Comparison of ENCODE assay signal across 9 mouse cellular contexts in the genomic region with DNA sequence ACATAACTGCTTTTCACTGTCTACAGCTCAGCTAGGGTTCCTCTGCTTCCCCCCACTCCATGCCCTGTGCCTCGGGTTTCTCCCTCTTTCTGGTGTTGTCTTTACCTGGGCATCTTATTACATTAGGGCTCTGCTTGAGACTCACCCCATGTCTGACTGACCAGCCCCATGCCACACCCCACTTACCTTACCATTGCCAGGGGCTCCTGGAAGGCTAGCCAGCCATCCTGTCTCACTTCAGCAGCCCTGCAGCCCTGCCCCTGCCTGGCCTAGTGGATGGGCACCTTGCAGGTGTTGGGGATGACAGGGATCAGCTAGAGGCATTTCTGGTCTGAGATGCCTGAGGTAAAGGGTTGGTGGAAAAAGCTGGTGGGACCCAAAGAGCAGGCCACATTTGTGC. TPM values are rescaled to one million over a fixed set of nuclear protein-coding genes. Genes with fewer than 3 reads are reported as not detected.
DNase-seq lines count a peak whose midpoint lies in the region; ATAC-seq and TF ChIP-seq lines count a peak whose summit lies in the region.
"Had no signal": no experiment of that assay in that cellular context is flagged by ENCODE, and none has a peak within 500 bp of the region (broad histone marks: within the 10 kb centered on the region; RNA-seq: fewer than 3 reads in every experiment).

No protein-coding gene starts in this region.

- no peak for TF ChIP-seq CTCF in liver, postnatal 0 days (IDR thresholded peaks at IDR 0.05; ENCODE audit: low read depth)

- no peaks in the 10 kb centered on the region for H3K27me3 ChIP-seq in heart, embryonic 14.5 days (ENCODE audit: control insufficient read depth, insufficient read depth, low read length)
- no peaks in the 10 kb centered on the region; the same call in 1 of the 2 replicates for H3K27me3 ChIP-seq in hindbrain, embryonic 10.5 days (ENCODE audit: insufficient read depth, poor library complexity, severe bottlenecking)
- no peaks in the 10 kb centered on the region for H3K27me3 ChIP-seq in liver, postnatal 0 days (ENCODE audit: insufficient read depth, low read length)

- H3K27ac ChIP-seq in heart, embryonic 14.5 days (replicated peaks in 1 of 2; ENCODE audit: control insufficient read depth in 1 of 2, insufficient read depth in 1 of 2, low read depth in 2 of 2, low read length in 2 of 2): no peak overlapping the region
- H3K27ac ChIP-seq in hindbrain, embryonic 10.5 days: peak overlapping the region; percentile 87; the same call in 1 of the 2 replicates
- H3K27ac ChIP-seq in liver, postnatal 0 days (ENCODE audit: low read depth): no peak overlapping the region

- H3K9ac ChIP-seq in heart, embryonic 14.5 days (ENCODE audit: low read length): peak overlapping the region; percentile 59
- no peak overlapping the region for H3K9ac ChIP-seq in liver, postnatal 0 days (replicated peaks)

- 29% methylated on average over 1 of the region's 1 CpGs for WGBS in heart, embryonic 14.5 days
- WGBS in hindbrain, embryonic 10.5 days: 32% methylated on average over 1 of the region's 1 CpGs
- 41% methylated on average over 1 of the region's 1 CpGs for WGBS in liver, postnatal 0 days (ENCODE audit: insufficient replicate concordance)

- peak overlapping the region in 1 of 2 experiments; percentile 47; a peak in 1 of 4 replicates for H3K4me3 ChIP-seq in heart, embryonic 14.5 days (ENCODE audit: control insufficient read depth in 1 of 2, insufficient read depth in 1 of 2, low read depth in 1 of 2, low read length in 2 of 2)
- H3K4me3 ChIP-seq in hindbrain, embryonic 10.5 days: peak overlapping the region; percentile 73
- H3K4me3 ChIP-seq in liver, postnatal 0 days (ENCODE audit: low read depth, low read length): peak overlapping the region; percentile 53

- no peaks in the 10 kb centered on the region for H3K9me3 ChIP-seq in heart, embryonic 14.5 days (ENCODE audit: control insufficient read depth, low read length)
- no peaks in the 10 kb centered on the region for H3K9me3 ChIP-seq in hindbrain, embryonic 10.5 days
- no peaks in the 10 kb centered on the region for H3K9me3 ChIP-seq in liver, postnatal 0 days (ENCODE audit: low read length)

- no peak for DNase-seq in heart, adult 18-20 months
- DNase-seq in cerebellum, adult 9-10 months: peak; percentile 62
- DNase-seq in hindbrain, embryonic 10.5 days (ENCODE audit: low spot score): no peak
- no peak for DNase-seq in liver, postnatal 0 days
- no peak for DNase-seq in right cerebral cortex, adult 18-20 months
- DNase-seq in adrenal gland, postnatal 10 days: no peak
- no peak for DNase-seq in urinary bladder, adult 18-20 months (ENCODE audit: low spot score in 2 of 2)

- no peak for ATAC-seq in heart, embryonic 14.5 days (ENCODE audit: insufficient number of reproducible peaks, insufficient read depth, low FRiP score, low read depth)
- ATAC-seq in liver, postnatal 0 days: no peak

- H3K4me2 ChIP-seq in heart, embryonic 14.5 days (ENCODE audit: low read length): peak overlapping the region; percentile 73
- peak overlapping the region; percentile 86 for H3K4me2 ChIP-seq in liver, postnatal 0 days (ENCODE audit: low read depth, low read length)

- TF ChIP-seq EP300 in liver, postnatal 0 days (IDR thresholded peaks at IDR 0.05; ENCODE audit: low read depth): no peak

- H3K36me3 ChIP-seq in heart, embryonic 14.5 days (ENCODE audit: control insufficient read depth, insufficient read depth, low read length): peaks cover 49% of the 10 kb centered on the region
- peaks cover 65% of the 10 kb centered on the region for H3K36me3 ChIP-seq in hindbrain, embryonic 10.5 days
- H3K36me3 ChIP-seq in liver, postnatal 0 days (replicated peaks; ENCODE audit: insufficient read depth, low read length): peaks cover 21% of the 10 kb centered on the region

- H3K4me1 ChIP-seq in heart, embryonic 14.5 days (ENCODE audit: control insufficient read depth in 2 of 2, insufficient read depth in 2 of 2, low read length in 2 of 2): peaks cover 3 to 8% of the 10 kb centered on the region in 2 experiments; a peak in 3 of 4 replicates
- H3K4me1 ChIP-seq in hindbrain, embryonic 10.5 days (replicated peaks): peaks cover 29% of the 10 kb centered on the region
- H3K4me1 ChIP-seq in liver, postnatal 0 days (ENCODE audit: insufficient read depth): peaks cover 14% of the 10 kb centered on the region

RNA-seq across cellular contexts. Expression of a gene that starts 0.9 kb away (rescaled TPM):
- polyA plus RNA-seq in heart, embryonic 14.5 days (2014; fragmentation: Nextera tagmentation; extraction: Ambion mirVana): 2.9 and 4.5 TPM in 2 replicates
- total RNA-seq in heart, adult 18-20 months (2021): under 1 TPM; 0.35 to 0.57 TPM
- polyA plus RNA-seq in hindbrain, embryonic 10.5 days (2016; fragmentation: Nextera tagmentation; extraction: Ambion mirVana): 6.5 and 9.8 TPM in 2 replicates
- polyA plus RNA-seq in liver, postnatal 0 days (2015; fragmentation: Nextera tagmentation; extraction: Ambion mirVana): 3.3 and 3.5 TPM in 2 replicates
- total RNA-seq in adrenal gland, postnatal 10 days (2021): 1 to 10 TPM; 2.5 to 3.2 TPM
- total RNA-seq: neutrophil, adult 5-6 weeks had no signal

RNA-seq across cellular contexts. Expression of a gene that starts 28.0 kb away (rescaled TPM):
- polyA plus RNA-seq in heart, embryonic 14.5 days (2014; fragmentation: Nextera tagmentation; extraction: Ambion mirVana): 22.7 and 23.7 TPM in 2 replicates
- total RNA-seq in heart, adult 18-20 months (2021): 10 to 100 TPM; 18.9 to 20.6 TPM
- 47.8 and 51.2 TPM in 2 replicates for polyA plus RNA-seq in hindbrain, embryonic 10.5 days (2016; fragmentation: Nextera tagmentation; extraction: Ambion mirVana)
- 6.4 and 7.3 TPM in 2 replicates for polyA plus RNA-seq in liver, postnatal 0 days (2015; fragmentation: Nextera tagmentation; extraction: Ambion mirVana)
- total RNA-seq in adrenal gland, postnatal 10 days (2021): 10 to 100 TPM; 24.4 to 28.0 TPM
